Mouse (Mus musculus): ENCODE results near the gene Tnrc6b. TPM values are rescaled to one million over a fixed set of nuclear protein-coding genes. Genes with fewer than 3 reads are reported as not detected.

The Tnrc6b gene
- polyA plus RNA-seq, 1 experiment from 2014 or later: 21.2 TPM

GRCm38 (mm10) chr15:80799074-80799633 lies 88.0 kb downstream of the Tnrc6b start:
- Histone ChIP-seq H3K4me3 (ENCODE audit: low read length) (peak overlapping the region; percentile 75), H3K4me2 (ENCODE audit: low read depth, low read length) (peak overlapping the region; percentile 77), H3K27ac (ENCODE audit: low read length) (peak overlapping the region; percentile 95), H3K4me1 (ENCODE audit: control insufficient read depth, insufficient read depth, low read length) (peaks cover 27% of the 10 kb centered on the region), H3K36me3 (ENCODE audit: control insufficient read depth, insufficient read depth) (no peaks in the 10 kb centered on the region), H3K27me3 (ENCODE audit: control insufficient read depth, insufficient read depth, low read length) (no peaks in the 10 kb centered on the region), H3K9ac (ENCODE audit: low read length) (peak overlapping the region; percentile 84), H3K9me3 (replicated peaks; ENCODE audit: control insufficient read depth, low read length) (no peaks in the 10 kb centered on the region)
- peak; percentile 26; the same call in 1 of the 2 replicates for ATAC-seq (replicated peaks; ENCODE audit: extremely low read depth, insufficient read depth, low FRiP score)
- 0% methylated on average over 10 of the region's 10 CpGs for WGBS

GRCm38 (mm10) chr15:80799634-80800137 lies 88.6 kb downstream of the Tnrc6b start:
- H3K4me1 ChIP-seq (ENCODE audit: control insufficient read depth, insufficient read depth, low read length): peaks cover 31% of the 10 kb centered on the region
- under 1% methylated on average over 10 of the region's 10 CpGs for WGBS
- 0 out of 2 replicates have a peak, but pooled peaks have one; percentile 14 for ATAC-seq (replicated peaks; ENCODE audit: extremely low read depth, insufficient read depth, low FRiP score)

GRCm38 (mm10) chr15:80800201-80800600 lies 89.1 kb downstream of the Tnrc6b start:
- Histone ChIP-seq H3K9me3 (replicated peaks; ENCODE audit: control insufficient read depth, low read length) (no peaks in the 10 kb centered on the region), H3K27me3 (ENCODE audit: control insufficient read depth, insufficient read depth, low read length) (no peaks in the 10 kb centered on the region), H3K27ac (ENCODE audit: low read length) (no peak overlapping the region; the same call in 1 of the 2 replicates), H3K36me3 (ENCODE audit: control insufficient read depth, insufficient read depth) (no peaks in the 10 kb centered on the region), H3K4me3 (ENCODE audit: low read length) (peak overlapping the region; percentile 75), H3K4me2 (ENCODE audit: low read depth, low read length) (peak overlapping the region; percentile 77), H3K9ac (ENCODE audit: low read length) (peak overlapping the region; percentile 84), H3K4me1 (ENCODE audit: control insufficient read depth, insufficient read depth, low read length) (peaks cover 35% of the 10 kb centered on the region)
- 33% methylated on average over 3 of the region's 3 CpGs for WGBS
- ATAC-seq (replicated peaks; ENCODE audit: extremely low read depth, insufficient read depth, low FRiP score): no peak

More at GRCm38 (mm10) chr15:80799634-80800137, 88.6 kb downstream of the Tnrc6b start:
- H3K27me3 ChIP-seq (ENCODE audit: control insufficient read depth, insufficient read depth, low read length): no peaks in the 10 kb centered on the region
- H3K9ac ChIP-seq (ENCODE audit: low read length): peak overlapping the region; percentile 84
- H3K9me3 ChIP-seq (replicated peaks; ENCODE audit: control insufficient read depth, low read length): no peaks in the 10 kb centered on the region
- H3K4me3 ChIP-seq (ENCODE audit: low read length): peak overlapping the region; percentile 75
- H3K4me2 ChIP-seq (ENCODE audit: low read depth, low read length): peak overlapping the region; percentile 77
- no peaks in the 10 kb centered on the region for H3K36me3 ChIP-seq (ENCODE audit: control insufficient read depth, insufficient read depth)
- peak overlapping the region; percentile 95 for H3K27ac ChIP-seq (ENCODE audit: low read length)

- peak overlapping the region; percentile 43 for H3K4me3 ChIP-seq (ENCODE audit: low read length)
- no peaks in the 10 kb centered on the region for H3K27me3 ChIP-seq (ENCODE audit: control insufficient read depth, insufficient read depth, low read length)
- H3K27ac ChIP-seq (ENCODE audit: low read length): peak overlapping the region; percentile 36
- ATAC-seq (replicated peaks; ENCODE audit: extremely low read depth, insufficient read depth, low FRiP score): no peak
- no peaks in the 10 kb centered on the region for H3K9me3 ChIP-seq (replicated peaks; ENCODE audit: control insufficient read depth, low read length)
- WGBS: 11% methylated on average over 4 of the region's 4 CpGs
- peak overlapping the region; percentile 58 for H3K9ac ChIP-seq (ENCODE audit: low read length)
- no peaks in the 10 kb centered on the region for H3K36me3 ChIP-seq (ENCODE audit: control insufficient read depth, insufficient read depth)
- peaks cover 35% of the 10 kb centered on the region for H3K4me1 ChIP-seq (ENCODE audit: control insufficient read depth, insufficient read depth, low read length)
- H3K4me2 ChIP-seq (ENCODE audit: low read depth, low read length): peak overlapping the region; percentile 77
Measured at GRCm38 (mm10) chr15:80800765-80801164, 89.7 kb downstream of the Tnrc6b start.

GRCm38 (mm10) chr15:80801597-80801996 lies 90.5 kb downstream of the Tnrc6b start:
- Histone ChIP-seq H3K4me3 (ENCODE audit: low read length) (no peak overlapping the region), H3K9me3 (replicated peaks; ENCODE audit: control insufficient read depth, low read length) (no peaks in the 10 kb centered on the region), H3K27me3 (ENCODE audit: control insufficient read depth, insufficient read depth, low read length) (no peaks in the 10 kb centered on the region), H3K27ac (ENCODE audit: low read length) (no peak overlapping the region), H3K36me3 (ENCODE audit: control insufficient read depth, insufficient read depth) (no peaks in the 10 kb centered on the region), H3K9ac (ENCODE audit: low read length) (no peak overlapping the region), H3K4me1 (ENCODE audit: control insufficient read depth, insufficient read depth, low read length) (peaks cover 38% of the 10 kb centered on the region), H3K4me2 (ENCODE audit: low read depth, low read length) (no peak overlapping the region; the same call in 1 of the 2 replicates)
- WGBS: 31% methylated on average over 1 of the region's 1 CpGs
- no peak for ATAC-seq (replicated peaks; ENCODE audit: extremely low read depth, insufficient read depth, low FRiP score)

- Histone ChIP-seq H3K27me3 (ENCODE audit: control insufficient read depth, insufficient read depth, low read length) (no peaks in the 10 kb centered on the region), H3K9ac (ENCODE audit: low read length) (no peak overlapping the region), H3K9me3 (replicated peaks; ENCODE audit: control insufficient read depth, low read length) (no peaks in the 10 kb centered on the region), H3K36me3 (ENCODE audit: control insufficient read depth, insufficient read depth) (no peaks in the 10 kb centered on the region), H3K4me1 (ENCODE audit: control insufficient read depth, insufficient read depth, low read length) (peaks cover 28% of the 10 kb centered on the region), H3K27ac (ENCODE audit: low read length) (0 out of 2 replicates have a peak overlapping the region, but pooled peaks have one; percentile 7), H3K4me2 (ENCODE audit: low read depth, low read length) (peak overlapping the region; percentile 14; the same call in 1 of the 2 replicates), H3K4me3 (ENCODE audit: low read length) (no peak overlapping the region)
- ATAC-seq (replicated peaks; ENCODE audit: extremely low read depth, insufficient read depth, low FRiP score): no peak
- 50% methylated on average over 5 of the region's 5 CpGs for WGBS
Measured at GRCm38 (mm10) chr15:80807162-80807561, 96.0 kb downstream of the Tnrc6b start.

GRCm38 (mm10) chr15:80810226-80810625 lies 99.1 kb downstream of the Tnrc6b start:
- WGBS: 82% methylated on average over 3 of the region's 3 CpGs
- Histone ChIP-seq H3K9me3 (replicated peaks; ENCODE audit: control insufficient read depth, low read length) (no peaks in the 10 kb centered on the region), H3K36me3 (ENCODE audit: control insufficient read depth, insufficient read depth) (no peaks in the 10 kb centered on the region), H3K27me3 (ENCODE audit: control insufficient read depth, insufficient read depth, low read length) (no peaks in the 10 kb centered on the region), H3K4me1 (ENCODE audit: control insufficient read depth, insufficient read depth, low read length) (peaks cover 31% of the 10 kb centered on the region), H3K9ac (ENCODE audit: low read length) (no peak overlapping the region), H3K4me3 (ENCODE audit: low read length) (no peak overlapping the region), H3K27ac (ENCODE audit: low read length) (no peak overlapping the region), H3K4me2 (ENCODE audit: low read depth, low read length) (no peak overlapping the region)
- ATAC-seq (replicated peaks; ENCODE audit: extremely low read depth, insufficient read depth, low FRiP score): no peak

- Histone ChIP-seq H3K27ac (ENCODE audit: low read length) (no peak overlapping the region), H3K36me3 (ENCODE audit: control insufficient read depth, insufficient read depth) (no peaks in the 10 kb centered on the region), H3K9ac (ENCODE audit: low read length) (no peak overlapping the region), H3K4me1 (ENCODE audit: control insufficient read depth, insufficient read depth, low read length) (peaks cover 21% of the 10 kb centered on the region), H3K9me3 (replicated peaks; ENCODE audit: control insufficient read depth, low read length) (no peaks in the 10 kb centered on the region), H3K4me3 (ENCODE audit: low read length) (no peak overlapping the region), H3K4me2 (ENCODE audit: low read depth, low read length) (no peak overlapping the region), H3K27me3 (ENCODE audit: control insufficient read depth, insufficient read depth, low read length) (no peaks in the 10 kb centered on the region)
- 77% methylated on average over 4 of the region's 4 CpGs for WGBS
- no peak for ATAC-seq (replicated peaks; ENCODE audit: extremely low read depth, insufficient read depth, low FRiP score)
Measured at GRCm38 (mm10) chr15:80812840-80813239, 101.7 kb downstream of the Tnrc6b start.

- Histone ChIP-seq H3K36me3 (ENCODE audit: control insufficient read depth, insufficient read depth) (no peaks in the 10 kb centered on the region), H3K4me2 (ENCODE audit: low read depth, low read length) (peak overlapping the region; percentile 20; the same call in 1 of the 2 replicates), H3K27me3 (ENCODE audit: control insufficient read depth, insufficient read depth, low read length) (no peaks in the 10 kb centered on the region), H3K4me3 (ENCODE audit: low read length) (no peak overlapping the region), H3K4me1 (ENCODE audit: control insufficient read depth, insufficient read depth, low read length) (peaks cover 20% of the 10 kb centered on the region), H3K27ac (ENCODE audit: low read length) (peak overlapping the region; percentile 44), H3K9ac (ENCODE audit: low read length) (no peak overlapping the region; the same call in 1 of the 2 replicates), H3K9me3 (replicated peaks; ENCODE audit: control insufficient read depth, low read length) (no peaks in the 10 kb centered on the region)
- 55% methylated on average over 7 of the region's 7 CpGs for WGBS
- no peak for ATAC-seq (replicated peaks; ENCODE audit: extremely low read depth, insufficient read depth, low FRiP score)
Measured at GRCm38 (mm10) chr15:80814792-80815191, 103.7 kb downstream of the Tnrc6b start.
